Mouse (Mus musculus): ENCODE results near the gene Gm7137.
"Not testable (repeated sequence)": the region's sequence is repeated elsewhere in the genome, so short reads cannot be mapped to it uniquely, and the experiment has no call there.

GRCm38 (mm10) chr10:77771225-77771624 is 16.8 kb downstream of the Gm7137 start, which contains the start of gene Gm3238:
- TF ChIP-seq CTCF (IDR thresholded peaks at IDR 0.05; ENCODE audit: low read depth, low read length); POLR2AphosphoS5 (IDR thresholded peaks at IDR 0.05; ENCODE audit: insufficient replicate concordance, low read depth, low read length); GATA2 (IDR thresholded peaks at IDR 0.05; ENCODE audit: borderline replicate concordance, low read depth, low read length): not testable (repeated sequence)
